Mouse (Mus musculus) intestine, postnatal 0 days (tissue): Measurements from ENCODE around the gene Fam89b. TPM values are rescaled to one million over a fixed set of nuclear protein-coding genes. Genes with fewer than 3 reads are reported as not detected.
A peak's percentile ranks its signal among the peaks of the same experiment; 100 is the strongest.

Source experiments
- ATAC-seq: fragments of 200-750 bp; cut with Nextera tagmentation; 2 replicates; pipeline ENCODE4 v1.8.0; 2017; ENCODE audit warnings: mild to moderate bottlenecking, moderate TSS enrichment, moderate library complexity
- H3K27ac ChIP-seq: fragments of 300-500 bp; sonication (generic); 2 replicates; pipeline ENCODE4 v1.5.1; 2014; ENCODE audit warnings: mild to moderate bottlenecking, low read depth, low read length, moderate library complexity
- H3K27me3 ChIP-seq: fragments of 300-500 bp; sonication (generic); replicated peaks from 2 replicates; pipeline ENCODE4 v1.6.1; 2014; ENCODE audit warnings: low read length, mixed read lengths; ENCODE audit not compliant: control insufficient read depth, insufficient read depth
- H3K36me3 ChIP-seq: fragments of 300-500 bp; sonication (generic); 2 replicates; pipeline ENCODE4 v1.6.1; 2014; ENCODE audit warnings: mild to moderate bottlenecking, moderate library complexity; ENCODE audit not compliant: control insufficient read depth, insufficient read depth
- H3K4me1 ChIP-seq: fragments of 300-500 bp; sonication (generic); replicated peaks from 2 replicates; pipeline ENCODE4 v1.6.1; 2014; ENCODE audit warnings: antibody characterized with exemption, low read length, mixed read lengths; ENCODE audit not compliant: control insufficient read depth, insufficient read depth
- H3K4me2 ChIP-seq: fragments of 300-500 bp; sonication (generic); replicated peaks from 2 replicates; pipeline ENCODE4 v1.6.1; 2014; ENCODE audit warnings: low read depth, mild to moderate bottlenecking, moderate library complexity
- H3K4me3 ChIP-seq: fragments of 300-500 bp; sonication (generic); 2 replicates; pipeline ENCODE4 v1.5.1; 2014; ENCODE audit warnings: low read depth, low read length
- H3K9ac ChIP-seq: fragments of 300-500 bp; sonication (generic); 2 replicates; pipeline ENCODE4 v1.6.1; 2014; ENCODE audit warnings: mild to moderate bottlenecking, low read depth, low read length
- H3K9me3 ChIP-seq: fragments of 300-500 bp; sonication (generic); 2 replicates; pipeline ENCODE4 v1.6.1; 2016; ENCODE audit warnings: mixed run types; ENCODE audit not compliant: control insufficient read depth
- CTCF ChIP-seq: sonication (generic); IDR thresholded peaks from 2 replicates; pipeline ENCODE4 v1.5.1; 2016; ENCODE audit warnings: low read depth, mild to moderate bottlenecking, control low read depth, antibody characterized with exemption, moderate library complexity
- WGBS: fragments of 180-500 bp; shearing (Covaris S2); extraction: QIAGEN DNeasy Blood & Tissue Kit; methylation state at CpG from one replicate; pipeline ENCODE4 v1.1.7; 2014; 5-methylcytosine and 5-hydroxymethylcytosine counted together
- polyA plus RNA-seq: library from polyadenylated mRNA; unstranded; fragments of >200 nt; fragmentation: Nextera tagmentation; extraction: Ambion mirVana; gene quantifications from 2 replicates; pipeline ENCODE4 v1.2.1, GENCODE M21; 2015

The Fam89b gene
- polyA plus RNA-seq, 1 experiment from 2014 or later, result 48.9 TPM

- Histone ChIP-seq H3K27ac (peak overlapping the region; percentile 84), H3K9me3 (no peaks in the 10 kb centered on the region), H3K4me2 (peak overlapping the region; percentile 69), H3K27me3 (no peaks in the 10 kb centered on the region), H3K9ac (peak overlapping the region; percentile 47; the same call in 1 of the 2 replicates), H3K4me3 (peak overlapping the region; percentile 50), H3K4me1 (peaks cover 14% of the 10 kb centered on the region), H3K36me3 (peaks cover 33% of the 10 kb centered on the region)
- no peak for TF ChIP-seq CTCF
- WGBS, result 18% methylated on average over 7 of the region's 7 CpGs
- peak; percentile 77 for ATAC-seq
Observed at GRCm38 (mm10) chr19:5724549-5724941, 4.9 kb downstream of the Fam89b start.

GRCm38 (mm10) chr19:5723934-5724548, 5.4 kb downstream of the Fam89b start:
- H3K36me3 ChIP-seq, result peaks cover 38% of the 10 kb centered on the region
- WGBS, result 35% methylated on average over 4 of the region's 4 CpGs
- H3K27me3 ChIP-seq, result no peaks in the 10 kb centered on the region
- peak overlapping the region; percentile 84 for H3K27ac ChIP-seq
- no peak overlapping the region for H3K9ac ChIP-seq
- TF ChIP-seq CTCF, result no peak
- peak; percentile 4 for ATAC-seq
- peak overlapping the region; percentile 50 for H3K4me3 ChIP-seq
- H3K9me3 ChIP-seq, result no peaks in the 10 kb centered on the region
- peak overlapping the region; percentile 69 for H3K4me2 ChIP-seq
- H3K4me1 ChIP-seq, result peaks cover 14% of the 10 kb centered on the region

GRCm38 (mm10) chr19:5722848-5723425, 6.5 kb downstream of the Fam89b start:
- Histone ChIP-seq H3K4me3 (no peak overlapping the region), H3K4me2 (peak overlapping the region; percentile 69)
- no peak for TF ChIP-seq CTCF

DNA sequence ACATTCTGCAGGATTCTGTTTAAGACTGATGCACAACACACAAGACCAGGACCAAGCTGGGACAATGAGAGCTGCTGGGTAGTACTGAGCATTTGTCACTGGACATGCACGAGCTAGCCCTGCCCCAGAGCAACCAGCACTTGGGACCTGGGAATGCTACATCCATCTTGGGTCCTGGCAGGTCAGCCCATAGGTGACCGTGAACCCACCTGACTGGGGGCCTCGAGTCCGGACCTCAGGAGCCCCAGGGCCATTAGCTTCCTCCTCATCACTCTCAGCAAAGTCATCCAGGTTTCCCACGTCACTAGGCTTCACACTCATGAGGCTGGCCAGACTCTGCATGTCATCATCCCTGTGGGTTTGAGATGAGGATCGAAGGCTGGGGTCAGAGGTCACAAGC, 8.2 kb downstream of the Fam89b start:
- H3K36me3 ChIP-seq, result peaks cover 61% of the 10 kb centered on the region

More at GRCm38 (mm10) chr19:5722848-5723425, 6.5 kb downstream of the Fam89b start:
- H3K27me3 ChIP-seq, result no peaks in the 10 kb centered on the region
- H3K9me3 ChIP-seq, result no peaks in the 10 kb centered on the region
- ATAC-seq, result no peak
- no peak overlapping the region for H3K9ac ChIP-seq
- peak overlapping the region; percentile 55 for H3K27ac ChIP-seq
- H3K4me1 ChIP-seq, result peaks cover 5% of the 10 kb centered on the region; the same call in 1 of the 2 replicates
- H3K36me3 ChIP-seq, result peaks cover 46% of the 10 kb centered on the region
- 63% methylated on average over 7 of the region's 7 CpGs for WGBS

GRCm38 (mm10) chr19:5716955-5717354, 12.5 kb downstream of the Fam89b start:
- no peaks in the 10 kb centered on the region for H3K9me3 ChIP-seq
- ATAC-seq, result no peak
- no peak overlapping the region for H3K27ac ChIP-seq
- no peak for TF ChIP-seq CTCF
- 68% methylated on average over 10 of the region's 10 CpGs for WGBS
- no peak overlapping the region for H3K4me2 ChIP-seq
- H3K27me3 ChIP-seq, result no peaks in the 10 kb centered on the region
- no peak overlapping the region for H3K4me3 ChIP-seq
- peaks cover 76% of the 10 kb centered on the region for H3K36me3 ChIP-seq
- no peaks in the 10 kb centered on the region for H3K4me1 ChIP-seq
- no peak overlapping the region for H3K9ac ChIP-seq

More for the DNA sequence above, 8.2 kb downstream of the Fam89b start:
- H3K9ac ChIP-seq, result no peak overlapping the region
- no peaks in the 10 kb centered on the region for H3K9me3 ChIP-seq
- H3K4me2 ChIP-seq, result no peak overlapping the region
- no peak overlapping the region for H3K27ac ChIP-seq
- H3K4me1 ChIP-seq, result no peaks in the 10 kb centered on the region; the same call in 1 of the 2 replicates
- H3K27me3 ChIP-seq, result no peaks in the 10 kb centered on the region
- H3K4me3 ChIP-seq, result no peak overlapping the region
- no peak for TF ChIP-seq CTCF
- 88% methylated on average over 6 of the region's 6 CpGs for WGBS
- ATAC-seq, result no peak

DNA sequence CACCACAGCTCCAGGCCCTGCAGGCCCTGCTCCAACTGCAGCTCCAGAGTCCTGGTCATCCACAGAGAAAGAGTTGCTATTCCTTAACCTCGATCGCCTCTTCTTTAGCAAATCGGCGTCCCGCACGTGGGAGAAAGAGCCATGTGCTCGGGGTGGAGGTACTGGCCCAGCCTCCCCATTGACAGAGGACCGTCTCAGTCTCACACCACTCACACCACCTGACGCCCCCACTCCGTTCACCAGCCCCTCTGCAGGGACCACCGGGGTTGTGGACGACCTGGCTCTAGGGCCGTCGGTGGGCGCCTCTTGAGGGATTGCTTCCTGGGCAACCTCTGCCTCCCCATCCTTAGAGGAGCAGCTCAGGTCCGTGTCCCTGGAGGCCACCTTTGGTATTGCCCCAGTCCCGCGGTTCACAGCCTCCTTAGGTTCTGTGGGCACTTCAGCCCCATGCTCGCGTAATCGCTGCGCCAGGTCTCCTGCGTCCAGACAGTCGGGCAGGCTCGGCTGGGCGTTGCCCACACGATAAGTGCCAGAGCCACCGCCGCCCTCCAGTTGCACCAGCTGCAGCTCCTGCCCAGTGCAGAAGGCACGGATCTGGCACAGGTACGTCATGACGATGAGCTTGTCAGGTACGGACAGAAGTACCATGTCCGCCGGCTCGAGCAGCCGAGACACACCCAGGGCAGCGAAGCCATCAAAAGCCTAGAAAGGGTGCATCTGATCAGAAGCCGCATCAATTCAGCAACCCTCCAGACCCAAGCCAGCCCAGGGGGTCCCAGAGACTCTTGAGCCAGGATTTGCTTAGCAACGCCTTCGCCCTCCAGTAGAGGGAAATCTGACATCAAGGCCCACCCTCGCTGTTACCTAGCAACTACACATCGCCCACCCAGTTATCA, 13.4 kb downstream of the Fam89b start:
- ATAC-seq, result peak; percentile 71
- Histone ChIP-seq H3K27me3 (no peaks in the 10 kb centered on the region), H3K4me2 (no peak overlapping the region; the same call in 1 of the 2 replicates), H3K4me3 (no peak overlapping the region), H3K36me3 (peaks cover 72% of the 10 kb centered on the region), H3K9ac (no peak overlapping the region), H3K27ac (no peak overlapping the region; the same call in 1 of the 2 replicates), H3K4me1 (no peaks in the 10 kb centered on the region), H3K9me3 (no peaks in the 10 kb centered on the region)
- 41% methylated on average over 43 of the region's 43 CpGs for WGBS
- TF ChIP-seq CTCF, result peak; percentile 66
